Mouse (Mus musculus) thymus, adult 2 months (tissue): ENCODE results near the gene Hist1h1e. TPM values are rescaled to one million over a fixed set of nuclear protein-coding genes. Genes with fewer than 3 reads are reported as not detected.
"Not testable (repeated sequence)": the region's sequence is repeated elsewhere in the genome, so short reads cannot be mapped to it uniquely, and the experiment has no call there.

Source experiments
- DNase-seq: peaks from one replicate; pipeline ENCODE4 v3.0.0; 2021
- H3K27ac ChIP-seq: fragments of 200-500 bp; 2 replicates; pipeline ENCODE4 v1.5.1; 2012; ENCODE audit warnings: low read length, control low read depth; ENCODE audit not compliant: control insufficient read depth, insufficient read depth
- H3K27me3 ChIP-seq: fragments of 200-500 bp; 2 replicates; pipeline ENCODE4 v1.6.1; 2012; ENCODE audit warnings: mild to moderate bottlenecking, low read length, moderate library complexity, mixed read lengths; ENCODE audit not compliant: control insufficient read depth, insufficient read depth
- H3K36me3 ChIP-seq: fragments of 200-500 bp; 2 replicates; pipeline ENCODE4 v1.6.1; 2012; ENCODE audit warnings: mild to moderate bottlenecking, low read length, moderate library complexity; ENCODE audit not compliant: control insufficient read depth, insufficient read depth
- H3K4me1 ChIP-seq: fragments of 200-500 bp; replicated peaks from 2 replicates; pipeline ENCODE4 v1.6.1; 2012; ENCODE audit warnings: low read length; ENCODE audit not compliant: control insufficient read depth, insufficient read depth
- H3K4me3 ChIP-seq: fragments of 200-500 bp; 2 replicates; pipeline ENCODE4 v1.5.1; 2012; ENCODE audit warnings: mild to moderate bottlenecking, low read length, control low read depth, moderate library complexity; ENCODE audit not compliant: control insufficient read depth, insufficient read depth
- CTCF ChIP-seq: fragments of 200-500 bp; IDR thresholded peaks from 2 replicates; pipeline ENCODE4 v1.5.1; 2012; ENCODE audit warnings: mild to moderate bottlenecking, control low read depth, low read length, moderate library complexity, borderline replicate concordance; ENCODE audit not compliant: control insufficient read depth, poor library complexity, insufficient read depth; ENCODE audit errors: extremely low read depth
- POLR2A ChIP-seq: fragments of 200-500 bp; IDR thresholded peaks from 2 replicates; pipeline ENCODE4 v1.6.1; 2012; ENCODE audit warnings: mild to moderate bottlenecking, low read length, control low read depth, moderate library complexity; ENCODE audit not compliant: control insufficient read depth, poor library complexity, insufficient read depth; ENCODE audit errors: extremely low read depth
- WGBS: fragments of 180-500 bp; shearing (Covaris S2); methylation state at CpG from one replicate; pipeline ENCODE4 v1.1.7; 2018; 5-methylcytosine and 5-hydroxymethylcytosine counted together
- polyA plus RNA-seq: library from polyadenylated mRNA; depleted of rRNA; stranded (reverse); fragments of >200 nt; gene quantifications from 2 replicates; pipeline ENCODE4 v1.2.3, GENCODE M21; 2012

The Hist1h1e gene
- polyA plus RNA-seq, 1 experiment, result 9.4 TPM

DNA sequence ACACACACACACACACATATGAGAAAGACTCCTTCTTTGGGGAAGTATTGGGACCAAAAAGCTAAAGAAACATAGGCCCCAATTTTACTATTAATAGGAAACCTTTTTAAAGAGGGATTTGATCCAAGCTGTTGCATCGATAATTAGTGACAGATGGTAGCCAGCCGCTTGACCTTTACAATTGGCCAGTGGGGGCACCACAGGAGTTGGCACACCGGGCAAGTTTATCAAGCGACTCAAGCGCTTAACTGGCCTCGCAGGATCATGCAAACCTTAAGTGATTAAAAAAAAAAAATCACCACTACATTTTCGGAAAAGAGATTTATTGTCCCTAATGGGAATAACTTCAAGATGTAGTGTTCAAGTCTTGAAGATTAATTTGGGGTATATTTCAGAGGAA, 29.7 kb downstream of the Hist1h1e start:
- no peak for DNase-seq
- no peak for TF ChIP-seq POLR2A
- no peak for TF ChIP-seq CTCF
- Histone ChIP-seq H3K27me3 (no peaks in the 10 kb centered on the region), H3K36me3 (no peaks in the 10 kb centered on the region), H3K27ac (no peak overlapping the region), H3K4me3 (no peak overlapping the region), H3K4me1 (peaks cover 2% of the 10 kb centered on the region)
- WGBS, result 76% methylated on average over 7 of the region's 7 CpGs

DNA sequence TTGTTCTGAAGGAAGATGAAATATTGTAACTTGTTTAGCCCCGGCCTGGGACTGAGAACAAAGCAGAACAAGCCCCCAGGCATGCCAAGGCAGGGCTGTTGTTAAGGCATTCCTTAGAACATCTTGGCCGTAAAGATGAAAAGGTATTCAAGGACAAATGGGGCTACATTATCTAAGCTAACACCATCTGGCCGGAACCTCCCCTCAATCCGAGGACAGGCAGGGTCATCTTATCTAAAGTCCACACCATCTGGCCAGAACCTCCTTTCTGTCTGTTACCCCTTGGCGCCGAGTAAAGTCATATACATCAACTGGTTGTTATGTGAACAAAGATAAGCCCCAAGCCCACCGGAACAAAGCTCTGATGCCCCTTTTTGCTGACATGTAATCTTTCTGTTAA, 30.5 kb downstream of the Hist1h1e start:
- WGBS, result 98% methylated on average over 7 of the region's 7 CpGs
- H3K27me3 ChIP-seq, DNase-seq, H3K27ac ChIP-seq, H3K4me1 ChIP-seq, H3K4me3 ChIP-seq, H3K36me3 ChIP-seq: not testable (repeated sequence)

DNA sequence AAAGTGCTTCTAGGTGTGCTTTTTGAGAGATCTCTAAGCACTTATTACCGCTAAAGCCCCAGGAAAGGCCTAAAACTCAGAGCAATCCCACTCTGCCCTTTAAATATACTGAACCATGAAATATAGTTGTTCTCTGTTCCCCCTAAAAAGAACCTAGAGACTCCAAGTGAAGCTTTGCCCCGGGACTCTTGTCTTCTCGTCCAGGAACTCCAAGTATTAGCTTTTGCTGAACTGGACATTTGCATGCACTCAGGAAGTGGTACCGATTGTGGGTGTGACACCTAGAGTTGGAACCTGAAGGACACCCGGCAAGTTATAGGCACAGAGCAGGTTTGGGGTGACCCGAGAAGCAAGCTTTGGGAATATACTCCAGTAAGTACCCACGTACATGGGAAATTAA, 31.2 kb downstream of the Hist1h1e start:
- no peaks in the 10 kb centered on the region for H3K27me3 ChIP-seq
- no peak for DNase-seq
- H3K36me3 ChIP-seq, result no peaks in the 10 kb centered on the region
- no peak overlapping the region for H3K27ac ChIP-seq
- peaks cover 5% of the 10 kb centered on the region for H3K4me1 ChIP-seq
- H3K4me3 ChIP-seq, result no peak overlapping the region
- 96% methylated on average over 7 of the region's 7 CpGs for WGBS
- TF ChIP-seq CTCF (no peak), POLR2A (no peak)

DNA sequence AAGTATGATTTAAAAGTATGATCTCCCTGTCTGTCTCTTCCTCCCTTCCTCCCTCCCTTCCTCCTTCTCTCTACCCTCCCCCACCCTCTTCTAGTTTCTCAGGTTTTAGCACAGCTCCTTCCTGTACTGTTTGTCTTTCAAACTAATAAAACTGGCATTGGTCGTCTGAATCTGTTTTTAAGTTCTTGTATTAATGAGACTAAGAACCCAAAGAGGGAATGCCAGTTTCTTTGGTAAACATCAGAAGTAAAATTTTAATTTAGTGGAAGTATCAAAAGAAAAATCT, 35.5 kb downstream of the Hist1h1e start:
- TF ChIP-seq CTCF, result no peak
- no peak for TF ChIP-seq POLR2A
- Histone ChIP-seq H3K27ac (peak overlapping the region; percentile 42; the same call in 1 of the 2 replicates), H3K27me3 (no peaks in the 10 kb centered on the region), H3K4me1 (peaks cover 8% of the 10 kb centered on the region), H3K4me3 (no peak overlapping the region), H3K36me3 (no peaks in the 10 kb centered on the region)
- 4% methylated on average over 1 of the region's 1 CpGs for WGBS
- DNase-seq, result no peak

DNA sequence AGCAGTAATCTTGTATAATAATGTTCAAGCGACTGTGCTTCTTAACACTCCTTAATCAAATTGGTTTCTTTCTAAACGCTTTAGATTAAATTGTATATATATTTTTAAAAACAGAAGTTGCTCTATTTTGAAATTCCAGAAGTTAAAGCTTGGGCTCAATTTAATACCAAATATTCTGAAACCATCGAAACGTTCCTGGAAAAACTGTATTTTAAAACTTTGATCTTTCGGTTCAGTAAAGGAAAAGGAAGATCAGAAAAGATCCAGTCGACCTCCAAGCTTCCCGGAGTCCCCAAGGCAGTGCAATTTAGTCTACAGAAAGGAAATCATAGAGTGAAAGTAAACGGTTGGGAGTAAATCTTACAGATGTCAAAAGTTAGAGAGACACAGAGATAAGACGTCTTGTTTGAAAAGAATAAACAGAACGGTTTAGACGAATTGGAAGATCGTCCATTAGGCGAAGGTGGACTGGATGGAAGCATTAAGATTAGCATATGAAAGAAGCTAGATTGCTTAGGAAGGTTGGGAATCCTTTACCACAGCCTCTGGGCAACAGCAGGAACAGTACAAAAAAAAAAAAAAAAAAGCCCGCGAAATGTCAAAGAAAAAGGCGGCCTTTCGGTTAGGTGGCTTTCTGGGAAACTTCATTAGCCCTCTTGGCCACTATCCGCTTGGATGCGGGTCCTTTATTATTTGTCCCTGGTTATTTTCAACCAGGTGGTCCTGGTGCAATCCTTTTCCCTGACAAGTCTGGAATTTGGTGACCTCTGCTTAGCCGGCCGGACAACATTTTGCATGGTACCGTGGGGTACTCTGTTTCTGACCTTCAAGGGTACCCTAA, 36.0 kb downstream of the Hist1h1e start:
- Histone ChIP-seq H3K27ac (peak overlapping the region; percentile 42), H3K4me1 (peaks cover 11% of the 10 kb centered on the region), H3K27me3 (no peaks in the 10 kb centered on the region), H3K36me3 (no peaks in the 10 kb centered on the region), H3K4me3 (0 out of 2 replicates have a peak overlapping the region, but pooled peaks have one; percentile 5)
- no peak for DNase-seq
- WGBS, result 4% methylated on average over 22 of the region's 22 CpGs
- TF ChIP-seq CTCF, result no peak

DNA sequence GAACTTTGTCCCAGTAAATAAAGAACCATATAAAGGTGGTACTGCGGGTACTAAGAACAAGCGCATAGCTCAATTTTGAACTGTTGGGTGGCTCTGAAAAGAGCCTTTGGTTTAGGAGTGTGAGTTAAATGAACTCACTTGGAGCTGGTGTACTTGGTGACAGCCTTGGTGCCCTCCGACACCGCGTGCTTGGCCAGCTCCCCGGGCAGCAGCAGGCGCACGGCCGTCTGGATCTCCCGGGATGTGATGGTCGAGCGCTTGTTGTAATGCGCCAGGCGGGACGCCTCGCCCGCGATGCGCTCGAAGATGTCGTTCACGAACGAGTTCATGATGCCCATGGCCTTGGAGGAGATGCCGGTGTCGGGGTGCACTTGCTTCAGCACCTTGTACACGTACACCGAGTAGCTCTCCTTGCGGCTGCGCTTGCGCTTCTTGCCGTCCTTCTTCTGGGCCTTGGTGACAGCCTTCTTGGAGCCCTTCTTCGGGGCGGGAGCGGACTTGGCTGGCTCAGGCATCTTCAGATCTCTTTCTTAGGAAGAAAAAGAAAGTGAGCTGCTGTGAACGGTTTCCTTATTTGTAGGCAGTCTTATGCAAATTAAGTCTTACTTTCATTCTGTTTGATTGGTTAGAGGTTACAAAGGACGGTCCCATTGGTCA, 36.8 kb downstream of the Hist1h1e start:
- not testable (repeated sequence) for H3K36me3 ChIP-seq, H3K27me3 ChIP-seq
- peak overlapping the region; percentile 99 for H3K27ac ChIP-seq
- H3K4me3 ChIP-seq, result peak overlapping the region; percentile 62
- under 1% methylated on average over 34 of the region's 36 CpGs for WGBS
- peak; percentile 86 for TF ChIP-seq POLR2A
- DNase-seq, result peak; percentile 75
- H3K4me1 ChIP-seq, result peaks cover 11% of the 10 kb centered on the region

DNA sequence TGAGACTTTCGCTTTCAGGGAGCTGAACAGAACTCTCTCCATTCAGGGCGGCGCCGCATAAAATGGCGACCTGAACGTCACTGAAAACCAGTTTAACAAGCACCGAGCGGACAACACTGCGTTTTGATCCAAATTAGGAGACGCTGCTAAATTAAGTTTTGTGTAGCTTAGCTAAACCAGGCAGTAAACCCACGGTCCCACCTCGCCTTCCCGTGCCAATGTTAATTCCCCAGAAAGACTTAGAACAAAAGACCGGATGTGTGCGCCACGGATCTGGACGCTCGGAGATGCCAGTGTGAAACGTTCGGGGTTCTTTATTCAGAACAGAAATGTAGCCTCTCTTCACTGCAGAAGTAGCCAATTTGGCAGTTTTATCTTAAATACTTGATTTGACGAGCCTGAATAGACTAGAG, 37.3 kb downstream of the Hist1h1e start:
- Histone ChIP-seq H3K27ac (peak overlapping the region; percentile 99), H3K4me1 (peaks cover 11% of the 10 kb centered on the region), H3K36me3 (no peaks in the 10 kb centered on the region), H3K27me3 (no peaks in the 10 kb centered on the region), H3K4me3 (peak overlapping the region; percentile 62)
- 0% methylated on average over 21 of the region's 21 CpGs for WGBS
- TF ChIP-seq POLR2A (no peak), CTCF (no peak)
- peak; percentile 71 for DNase-seq
